Mouse (Mus musculus): ENCODE results near the gene Adprhl1. TPM values are rescaled to one million over a fixed set of nuclear protein-coding genes. Genes with fewer than 3 reads are reported as not detected.
A peak's percentile ranks its signal among the peaks of the same experiment; 100 is the strongest.

Gene Adprhl1
- polyA plus RNA-seq, 1 experiment from 2014 or later = 0.25 TPM

DNA sequence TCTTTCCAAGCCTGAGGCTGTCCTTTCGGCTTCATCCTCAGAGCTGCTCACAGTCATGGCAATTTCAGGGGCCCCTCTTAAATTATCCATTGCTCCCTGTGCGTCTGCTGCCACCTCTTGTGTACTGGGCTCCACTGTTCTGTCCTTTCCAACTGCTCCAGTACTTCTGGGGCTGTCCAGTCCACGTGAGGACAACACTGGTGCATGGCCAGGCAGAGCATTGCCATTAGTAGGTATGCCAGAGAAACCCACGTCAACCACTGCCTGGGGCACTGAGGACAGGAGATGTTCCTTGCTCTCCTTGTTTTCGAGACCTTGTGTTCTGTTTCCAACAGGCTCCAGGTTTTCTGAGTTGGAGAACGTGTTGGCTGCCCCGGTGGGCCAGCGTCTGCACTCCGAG is 29.5 kb downstream of the Adprhl1 start:
- Histone ChIP-seq H3K36me3 (no peaks in the 10 kb centered on the region), H3K4me1 (replicated peaks) (peaks cover 16% of the 10 kb centered on the region), H3K4me3 (no peak overlapping the region), H3K27ac (peak overlapping the region; percentile 12; the same call in 1 of the 2 replicates), H3K27me3 (ENCODE audit: insufficient read depth, poor library complexity, severe bottlenecking) (no peaks in the 10 kb centered on the region), H3K9me3 (no peaks in the 10 kb centered on the region)
- WGBS = 87% methylated on average over 9 of the region's 9 CpGs
- no peak for DNase-seq (ENCODE audit: low spot score)

DNA sequence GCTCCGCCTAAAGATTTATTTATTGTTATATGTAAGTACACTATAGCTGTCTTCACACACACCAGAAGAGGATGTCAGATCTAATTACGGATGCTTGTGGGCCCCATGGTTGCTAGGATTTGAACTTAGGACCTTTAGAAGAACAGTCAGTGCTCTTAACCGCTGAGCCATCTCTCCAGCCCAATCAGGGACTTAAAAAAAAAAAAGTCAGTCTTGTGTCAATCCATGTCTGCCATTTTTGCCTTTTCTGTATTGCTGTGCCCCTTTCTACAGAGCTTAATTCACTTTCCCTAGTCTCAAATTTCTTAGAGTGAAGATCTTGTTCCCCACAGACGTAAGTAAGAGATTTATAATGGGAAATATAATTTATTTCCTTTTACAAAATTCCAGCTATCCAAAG is 35.5 kb downstream of the Adprhl1 start:
- H3K27ac ChIP-seq = no peak overlapping the region
- no peak overlapping the region for H3K4me3 ChIP-seq
- no peaks in the 10 kb centered on the region for H3K9me3 ChIP-seq
- H3K36me3 ChIP-seq = no peaks in the 10 kb centered on the region
- H3K4me1 ChIP-seq (replicated peaks) = peaks cover 7% of the 10 kb centered on the region
- no peak for DNase-seq (ENCODE audit: low spot score)
- WGBS = 85% methylated on average over 4 of the region's 4 CpGs
- H3K27me3 ChIP-seq (ENCODE audit: insufficient read depth, poor library complexity, severe bottlenecking) = no peaks in the 10 kb centered on the region

DNA sequence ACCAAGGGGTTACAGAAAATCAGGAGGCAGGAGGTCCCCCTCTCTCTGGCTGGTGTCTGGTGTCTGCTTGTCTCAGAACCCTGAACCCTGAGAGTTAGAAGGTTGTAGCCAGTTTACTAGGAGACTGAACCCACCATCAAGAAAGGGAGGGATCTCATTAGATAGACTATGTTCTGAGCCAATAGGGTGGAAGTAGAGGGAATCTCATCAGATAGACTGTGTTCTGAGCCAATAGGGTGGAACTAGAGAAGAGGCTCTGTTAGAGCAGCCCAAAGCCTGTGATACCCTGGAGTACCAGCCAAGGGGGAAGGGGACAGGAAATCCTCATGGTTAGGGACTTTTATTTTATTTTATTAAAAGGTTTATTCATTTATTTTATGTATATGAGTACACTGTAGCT is 36.0 kb downstream of the Adprhl1 start:
- no peak overlapping the region for H3K27ac ChIP-seq
- peaks cover 11% of the 10 kb centered on the region for H3K4me1 ChIP-seq (replicated peaks)

DNA sequence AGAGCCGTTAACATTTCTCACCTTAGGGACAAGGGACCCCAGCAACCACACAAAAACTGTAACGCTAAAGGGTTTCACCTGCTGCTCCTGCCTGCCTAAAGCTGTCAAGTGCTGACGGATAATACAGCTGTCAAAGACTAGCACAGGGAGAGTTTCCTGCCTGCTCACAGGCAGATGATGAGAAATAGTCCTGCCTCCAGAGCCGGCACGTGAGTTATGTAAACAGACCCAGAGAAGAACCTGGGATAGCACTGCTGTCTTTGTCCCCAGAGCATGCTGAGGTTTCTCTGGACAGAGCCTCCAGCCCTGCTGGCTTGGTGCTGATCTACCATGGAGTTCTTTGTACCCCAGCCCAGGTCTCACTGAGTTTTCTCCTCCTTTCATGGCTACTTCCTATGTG is 36.9 kb downstream of the Adprhl1 start:
- Histone ChIP-seq H3K27me3 (ENCODE audit: insufficient read depth, poor library complexity, severe bottlenecking) (no peaks in the 10 kb centered on the region), H3K36me3 (no peaks in the 10 kb centered on the region), H3K4me1 (replicated peaks) (peaks cover 13% of the 10 kb centered on the region), H3K4me3 (no peak overlapping the region), H3K27ac (no peak overlapping the region), H3K9me3 (no peaks in the 10 kb centered on the region)
- no peak for DNase-seq (ENCODE audit: low spot score)
- 70% methylated on average over 5 of the region's 5 CpGs for WGBS

More for the DNA sequence above, 36.0 kb downstream of the Adprhl1 start:
- Histone ChIP-seq H3K4me3 (no peak overlapping the region), H3K36me3 (no peaks in the 10 kb centered on the region), H3K27me3 (ENCODE audit: insufficient read depth, poor library complexity, severe bottlenecking) (no peaks in the 10 kb centered on the region), H3K9me3 (no peaks in the 10 kb centered on the region)
- DNase-seq (ENCODE audit: low spot score) = no peak

DNA sequence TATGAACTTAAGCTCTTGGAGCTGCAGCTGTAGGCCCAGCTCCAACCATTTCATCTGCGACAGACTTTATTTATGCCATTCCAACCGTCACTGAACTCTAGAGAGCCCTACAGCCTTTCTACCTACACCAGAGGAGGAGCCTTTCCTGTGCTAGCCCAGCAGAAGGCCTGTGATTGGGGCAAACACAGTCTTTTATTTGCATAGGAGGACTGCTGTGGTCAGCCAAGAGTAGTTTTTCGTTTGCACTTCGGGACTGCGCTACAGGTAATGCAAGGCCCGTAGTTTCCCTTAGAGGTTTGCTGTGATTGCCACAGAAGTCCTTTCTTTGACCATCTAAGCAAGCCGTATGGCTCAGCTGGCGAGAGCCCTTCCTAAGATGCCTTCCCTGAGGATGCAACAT is 37.6 kb downstream of the Adprhl1 start:
- 82% methylated on average over 8 of the region's 8 CpGs for WGBS
- Histone ChIP-seq H3K4me3 (no peak overlapping the region), H3K27ac (no peak overlapping the region), H3K36me3 (no peaks in the 10 kb centered on the region), H3K27me3 (ENCODE audit: insufficient read depth, poor library complexity, severe bottlenecking) (no peaks in the 10 kb centered on the region), H3K9me3 (no peaks in the 10 kb centered on the region), H3K4me1 (replicated peaks) (peaks cover 13% of the 10 kb centered on the region)
- no peak for DNase-seq (ENCODE audit: low spot score)

DNA sequence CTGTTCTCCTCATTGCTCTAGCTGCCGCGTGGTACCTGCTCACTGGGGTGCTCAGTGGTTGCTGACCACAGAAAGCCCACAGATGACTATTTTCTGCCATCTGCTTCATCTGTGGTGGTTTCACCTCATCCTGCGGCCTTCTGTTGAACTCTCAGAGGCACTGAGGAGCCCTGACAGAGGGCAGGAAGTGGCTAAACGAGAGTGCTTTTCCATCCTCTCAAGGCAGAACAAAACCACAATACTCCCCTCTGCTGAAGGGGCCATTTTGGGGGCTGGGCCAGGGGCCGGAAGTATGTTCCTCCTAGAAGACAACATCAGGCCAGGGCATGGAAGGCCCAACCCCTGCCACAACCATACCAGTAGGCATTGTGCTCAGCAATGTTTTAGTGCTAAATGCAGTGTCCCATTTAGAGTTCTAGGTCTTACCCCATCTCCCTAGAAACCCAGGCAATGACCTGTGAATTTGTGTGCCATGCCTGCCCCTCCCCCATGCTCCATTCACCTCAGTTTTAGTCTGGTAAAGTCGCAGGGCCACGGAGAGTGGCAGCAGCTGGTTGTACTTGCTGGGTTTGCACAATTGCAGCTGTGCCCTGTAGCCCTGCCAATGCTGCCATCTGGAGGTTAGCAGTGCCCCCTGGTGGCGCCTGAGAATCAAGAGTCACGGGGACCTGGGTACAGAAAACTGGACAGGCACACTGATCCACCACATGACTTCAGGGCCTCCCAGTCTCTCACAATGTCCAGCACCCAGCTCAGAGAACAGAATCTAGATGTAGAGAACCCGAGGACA is 40.3 kb downstream of the Adprhl1 start:
- Histone ChIP-seq H3K36me3 (no peaks in the 10 kb centered on the region), H3K27ac (peak overlapping the region; percentile 36), H3K27me3 (ENCODE audit: insufficient read depth, poor library complexity, severe bottlenecking) (peaks cover 3% of the 10 kb centered on the region; the same call in 1 of the 2 replicates), H3K4me1 (replicated peaks) (peaks cover 13% of the 10 kb centered on the region), H3K9me3 (no peaks in the 10 kb centered on the region), H3K4me3 (no peak overlapping the region)
- WGBS = 30% methylated on average over 10 of the region's 10 CpGs
- peak; percentile 86 for DNase-seq (ENCODE audit: low spot score)

DNA sequence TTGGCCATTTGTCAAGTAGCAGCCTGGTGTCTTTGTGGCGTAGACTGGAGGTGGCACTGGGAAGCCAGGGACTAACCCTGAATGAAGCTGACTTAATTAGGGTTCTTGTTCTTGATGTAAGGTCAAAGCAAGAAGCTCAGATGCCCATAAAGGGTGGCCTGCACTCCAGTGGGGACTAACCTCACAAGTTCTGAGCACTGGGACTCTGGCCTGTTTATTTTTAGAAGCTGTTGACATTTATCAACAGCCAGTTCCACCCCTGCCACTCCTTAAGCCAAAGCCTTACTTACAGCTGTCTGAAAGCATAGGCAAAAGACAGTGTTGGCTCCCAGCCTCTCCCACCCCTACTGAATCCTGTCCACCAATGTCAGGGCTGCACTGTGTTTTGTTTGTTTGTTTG is 44.2 kb downstream of the Adprhl1 start:
- WGBS = 72% methylated on average over 1 of the region's 1 CpGs
- Histone ChIP-seq H3K36me3 (no peaks in the 10 kb centered on the region), H3K4me1 (replicated peaks) (peaks cover 13% of the 10 kb centered on the region), H3K4me3 (no peak overlapping the region), H3K9me3 (no peaks in the 10 kb centered on the region), H3K27me3 (ENCODE audit: insufficient read depth, poor library complexity, severe bottlenecking) (peaks cover 3% of the 10 kb centered on the region; the same call in 1 of the 2 replicates), H3K27ac (no peak overlapping the region)
- DNase-seq (ENCODE audit: low spot score) = no peak

DNA sequence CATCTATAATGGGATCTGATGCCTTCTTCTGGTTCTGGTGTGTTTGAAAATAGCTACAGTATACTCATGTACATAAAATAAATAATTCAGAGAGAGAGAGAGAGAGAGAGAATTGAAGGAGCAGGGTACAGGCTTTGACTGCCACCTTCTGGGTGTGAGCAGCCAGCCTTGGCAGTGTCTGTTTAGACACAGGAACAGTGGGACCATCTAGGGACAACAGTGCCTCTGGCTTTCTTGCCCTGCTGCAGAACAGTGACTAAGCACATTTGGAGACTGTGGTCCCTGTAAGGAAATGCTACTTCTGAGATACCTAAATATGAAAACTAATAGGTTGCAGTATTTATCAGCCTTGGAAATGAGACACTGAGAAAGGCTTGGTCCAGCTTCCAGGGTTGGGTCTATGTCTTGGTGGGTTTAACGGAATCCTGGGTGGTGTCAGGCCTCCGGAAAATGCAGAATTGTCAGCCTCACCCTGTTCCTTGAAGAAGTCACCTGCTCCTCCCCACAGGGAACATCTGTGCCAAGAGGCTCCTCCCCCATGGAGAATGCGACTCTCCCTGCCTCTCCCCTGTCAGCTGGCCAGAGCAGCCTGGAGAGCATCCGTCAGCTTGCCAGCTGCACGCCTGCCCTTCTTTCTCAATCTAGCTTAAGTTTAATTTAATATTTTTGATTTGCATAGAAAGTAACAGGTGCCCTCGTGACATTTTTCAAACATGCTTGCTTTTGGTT is 45.2 kb downstream of the Adprhl1 start:
- no peak for DNase-seq (ENCODE audit: low spot score)
- Histone ChIP-seq H3K36me3 (no peaks in the 10 kb centered on the region), H3K9me3 (no peaks in the 10 kb centered on the region), H3K27ac (no peak overlapping the region), H3K4me1 (replicated peaks) (peaks cover 9% of the 10 kb centered on the region), H3K27me3 (ENCODE audit: insufficient read depth, poor library complexity, severe bottlenecking) (peaks cover 7% of the 10 kb centered on the region; the same call in 1 of the 2 replicates), H3K4me3 (no peak overlapping the region)
- WGBS = 52% methylated on average over 6 of the region's 6 CpGs

DNA sequence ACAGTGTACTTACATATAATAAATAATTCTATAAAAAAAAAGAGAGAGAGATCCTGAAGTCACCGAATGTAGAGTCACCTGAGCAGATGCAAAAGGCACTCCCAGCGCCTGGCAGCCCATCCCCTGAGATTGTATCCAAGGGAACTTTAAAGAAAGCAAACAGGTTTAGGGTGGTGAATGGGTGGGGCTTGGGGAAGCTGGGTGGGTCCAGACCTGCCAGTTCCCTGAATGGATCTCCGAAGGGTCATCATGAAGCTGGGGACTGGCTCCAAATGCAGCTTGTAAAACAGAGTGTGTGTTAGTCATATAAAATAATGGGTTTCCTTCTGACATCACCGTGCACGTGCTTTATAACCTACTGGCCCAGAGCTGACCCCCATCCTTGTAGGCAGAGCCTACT is 47.7 kb downstream of the Adprhl1 start:
- no peak for DNase-seq (ENCODE audit: low spot score)
- Histone ChIP-seq H3K9me3 (no peaks in the 10 kb centered on the region), H3K4me1 (replicated peaks) (peaks cover 2% of the 10 kb centered on the region; the same call in 1 of the 2 replicates), H3K27me3 (ENCODE audit: insufficient read depth, poor library complexity, severe bottlenecking) (peaks cover 31% of the 10 kb centered on the region), H3K27ac (no peak overlapping the region), H3K36me3 (no peaks in the 10 kb centered on the region), H3K4me3 (no peak overlapping the region)
- 46% methylated on average over 5 of the region's 5 CpGs for WGBS

DNA sequence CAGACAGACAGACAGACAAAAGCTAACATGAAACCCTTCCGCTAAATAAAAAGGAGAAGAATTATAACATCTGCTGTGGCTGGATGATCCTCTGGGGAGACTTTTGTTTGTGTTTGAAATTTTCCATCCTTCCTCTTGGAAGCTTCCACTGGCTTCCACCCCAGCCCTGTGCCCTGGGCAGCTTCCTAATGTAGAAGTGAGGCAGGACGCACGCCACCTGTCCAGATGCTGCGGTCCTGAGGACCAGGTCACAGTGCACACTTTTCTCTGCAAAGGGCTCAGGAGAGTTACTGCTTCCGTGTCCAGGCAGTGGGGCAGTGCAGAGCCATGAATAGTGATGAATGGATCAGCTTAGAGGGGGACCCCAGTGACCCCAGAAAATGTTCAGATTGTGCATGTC is 48.7 kb downstream of the Adprhl1 start:
- Histone ChIP-seq H3K36me3 (no peaks in the 10 kb centered on the region), H3K4me3 (no peak overlapping the region), H3K27ac (no peak overlapping the region), H3K27me3 (ENCODE audit: insufficient read depth, poor library complexity, severe bottlenecking) (peaks cover 41% of the 10 kb centered on the region), H3K4me1 (replicated peaks) (peaks cover 12% of the 10 kb centered on the region), H3K9me3 (no peaks in the 10 kb centered on the region)
- 86% methylated on average over 5 of the region's 5 CpGs for WGBS
- no peak for DNase-seq (ENCODE audit: low spot score)

DNA sequence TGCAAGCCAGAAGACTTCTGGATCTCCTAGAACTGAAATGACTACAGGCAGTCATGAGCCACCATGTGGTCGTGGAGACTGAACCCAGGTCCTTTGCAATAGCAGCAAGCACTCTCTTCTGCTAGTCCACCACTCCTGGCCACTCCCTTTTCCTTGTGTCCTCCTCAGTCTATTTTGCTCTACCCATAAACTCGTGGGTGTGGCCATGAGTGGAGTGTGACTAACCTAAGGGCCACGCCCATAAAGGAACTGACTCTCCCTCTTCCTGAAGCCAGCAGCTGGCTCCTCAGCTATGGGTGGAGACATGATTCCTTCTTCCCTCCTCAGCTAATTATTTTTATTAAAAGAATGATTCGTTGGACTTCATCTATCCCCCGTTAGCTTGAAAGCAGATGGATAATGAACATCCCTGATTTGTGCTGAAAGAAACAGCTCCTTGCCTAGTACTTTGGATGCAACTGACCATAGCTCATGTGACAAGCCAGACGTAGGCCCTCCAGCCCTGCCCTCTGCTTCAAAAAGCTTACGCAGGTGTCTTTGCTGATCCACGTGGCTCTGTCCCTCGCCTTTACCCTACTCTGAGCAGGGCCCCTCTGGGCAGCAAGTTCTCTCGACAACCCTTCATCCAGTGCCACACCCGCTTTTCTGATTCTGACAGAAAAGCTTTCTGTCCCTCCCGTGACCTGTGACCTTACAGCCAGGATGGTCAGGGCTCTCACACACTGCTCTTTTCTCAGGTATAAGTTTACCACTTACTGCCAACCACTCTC is 49.4 kb downstream of the Adprhl1 start:
- 71% methylated on average over 12 of the region's 12 CpGs for WGBS
- Histone ChIP-seq H3K9me3 (no peaks in the 10 kb centered on the region), H3K27me3 (ENCODE audit: insufficient read depth, poor library complexity, severe bottlenecking) (peaks cover 48% of the 10 kb centered on the region)

DNA sequence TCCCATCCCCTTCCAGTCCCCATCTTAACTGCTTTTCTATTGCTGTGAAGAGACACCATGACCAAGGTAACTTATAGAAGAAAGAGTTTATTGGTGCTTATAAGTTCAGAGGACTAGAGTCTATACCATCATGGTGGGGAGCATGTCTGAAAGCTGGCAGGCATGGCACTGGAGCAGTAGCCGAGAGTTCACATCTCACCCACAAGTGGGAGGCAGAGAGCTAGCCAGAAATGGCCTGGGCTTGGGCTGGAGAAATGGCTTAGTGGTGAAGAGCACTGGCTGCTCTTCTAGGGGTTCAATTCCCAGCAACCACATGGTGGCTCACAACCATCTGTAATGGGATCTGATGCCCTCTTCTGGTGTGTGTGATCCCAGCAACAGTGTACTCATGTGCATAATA is 50.5 kb downstream of the Adprhl1 start:
- no peak overlapping the region for H3K27ac ChIP-seq
- no peaks in the 10 kb centered on the region for H3K36me3 ChIP-seq
- WGBS = 72% methylated on average over 1 of the region's 1 CpGs
- H3K9me3 ChIP-seq = no peaks in the 10 kb centered on the region
- peaks cover 57% of the 10 kb centered on the region for H3K27me3 ChIP-seq (ENCODE audit: insufficient read depth, poor library complexity, severe bottlenecking)
- peaks cover 22% of the 10 kb centered on the region for H3K4me1 ChIP-seq (replicated peaks)
- no peak overlapping the region for H3K4me3 ChIP-seq
- DNase-seq (ENCODE audit: low spot score) = no peak

More for the DNA sequence above, 49.4 kb downstream of the Adprhl1 start:
- Histone ChIP-seq H3K4me1 (replicated peaks) (peaks cover 19% of the 10 kb centered on the region), H3K36me3 (no peaks in the 10 kb centered on the region), H3K27ac (no peak overlapping the region), H3K4me3 (no peak overlapping the region)
- no peak for DNase-seq (ENCODE audit: low spot score)

DNA sequence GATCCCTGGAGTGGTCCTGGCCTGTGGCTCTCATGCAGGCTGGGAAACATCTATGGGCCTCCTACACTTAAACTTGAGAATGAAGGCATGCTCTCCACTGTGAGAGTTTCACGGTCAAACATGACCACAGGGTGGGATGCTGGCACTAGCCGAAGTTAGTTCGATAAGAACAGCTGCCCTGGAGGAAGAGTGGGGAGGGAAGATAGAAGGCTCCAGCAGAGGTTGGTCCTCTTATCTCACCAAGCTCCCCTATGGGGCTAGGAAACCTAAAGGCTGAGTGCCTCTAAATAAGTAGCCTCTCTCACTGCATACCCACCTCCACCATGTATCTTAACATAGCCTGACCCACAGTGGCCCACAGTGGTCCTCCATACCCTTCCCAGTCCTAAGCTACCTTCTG is 51.2 kb downstream of the Adprhl1 start:
- no peak overlapping the region for H3K4me3 ChIP-seq
- no peak for DNase-seq (ENCODE audit: low spot score)
- H3K36me3 ChIP-seq = no peaks in the 10 kb centered on the region
- peaks cover 58% of the 10 kb centered on the region for H3K27me3 ChIP-seq (ENCODE audit: insufficient read depth, poor library complexity, severe bottlenecking)
- peaks cover 22% of the 10 kb centered on the region for H3K4me1 ChIP-seq (replicated peaks)
- H3K27ac ChIP-seq = no peak overlapping the region
- H3K9me3 ChIP-seq = no peaks in the 10 kb centered on the region
- 92% methylated on average over 3 of the region's 3 CpGs for WGBS
